ENCODE assay signal across 15 mouse cellular contexts in the genomic region with DNA sequence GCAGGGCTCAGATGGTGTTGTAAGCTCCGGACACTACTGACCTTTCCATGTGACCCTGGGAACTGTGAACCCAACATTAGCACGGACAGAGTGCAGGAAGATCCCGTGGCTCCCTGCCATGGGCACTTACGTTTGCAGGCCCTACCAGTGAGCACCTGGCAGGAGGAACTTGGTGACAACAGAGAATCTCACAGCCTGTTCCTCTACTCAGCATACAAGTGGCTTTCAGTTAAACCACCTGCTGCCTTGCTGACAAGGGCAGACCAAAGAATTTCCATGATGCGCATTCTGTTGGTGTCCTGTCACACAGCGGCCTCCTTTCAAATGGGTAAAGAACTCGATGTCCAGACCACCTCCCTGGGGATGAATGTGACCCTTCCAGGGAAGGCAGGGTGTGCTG. TPM values are rescaled to one million over a fixed set of nuclear protein-coding genes. Genes with fewer than 3 reads are reported as not detected.
DNase-seq lines count a peak whose midpoint lies in the region; ATAC-seq lines count a peak whose summit lies in the region.
"Had no signal": no experiment of that assay in that cellular context is flagged by ENCODE, and none has a peak within 500 bp of the region (broad histone marks: within the 10 kb centered on the region; RNA-seq: fewer than 3 reads in every experiment).

No protein-coding gene starts in this region.

- DNase-seq in embryonic facial prominence, embryonic 14.5 days (ENCODE audit: low spot score): no peak
- no peak for DNase-seq in embryonic facial prominence, embryonic 10.5 days (ENCODE audit: low spot score)
- peak; percentile 42 for DNase-seq in ES-CJ7 (ENCODE audit: low read depth, low spot score)
- peak; percentile 81 to 89 for DNase-seq in heart, adult 18-20 months
- peak; percentile 58 for DNase-seq in heart, postnatal 25 days (ENCODE audit: low spot score)
- no peak for DNase-seq in layer of hippocampus, adult 8-10 months (ENCODE audit: low spot score in 2 of 2)
- no peak for DNase-seq in kidney, adult 9 months
- DNase-seq: spleen, adult 18-20 months had no signal

- H3K27me3 ChIP-seq in embryonic facial prominence, embryonic 14.5 days (replicated peaks; ENCODE audit: control insufficient read depth, insufficient read depth, low read length): no peaks in the 10 kb centered on the region
- H3K27me3 ChIP-seq in embryonic facial prominence, embryonic 10.5 days (replicated peaks; ENCODE audit: low read depth, poor library complexity, severe bottlenecking): no peaks in the 10 kb centered on the region
- H3K27me3 ChIP-seq in intestine, embryonic 16.5 days (replicated peaks; ENCODE audit: control insufficient read depth, insufficient read depth, low read length): no peaks in the 10 kb centered on the region
- H3K27me3 ChIP-seq: lung, embryonic 15.5 days; midbrain, embryonic 15.5 days had no signal

- H3K36me3 ChIP-seq in embryonic facial prominence, embryonic 14.5 days (ENCODE audit: control insufficient read depth, insufficient read depth, low read length): no peaks in the 10 kb centered on the region
- no peaks in the 10 kb centered on the region for H3K36me3 ChIP-seq in embryonic facial prominence, embryonic 10.5 days (replicated peaks)
- H3K36me3 ChIP-seq in intestine, embryonic 16.5 days (ENCODE audit: control insufficient read depth, insufficient read depth, low read length): no peaks in the 10 kb centered on the region
- H3K36me3 ChIP-seq: limb, embryonic 10.5 days; lung, embryonic 15.5 days; midbrain, embryonic 15.5 days had no signal

- no peaks in the 10 kb centered on the region for H3K9me3 ChIP-seq in embryonic facial prominence, embryonic 14.5 days (ENCODE audit: control insufficient read depth, low read length)
- no peaks in the 10 kb centered on the region for H3K9me3 ChIP-seq in embryonic facial prominence, embryonic 10.5 days
- H3K9me3 ChIP-seq in intestine, embryonic 16.5 days (ENCODE audit: control insufficient read depth, low read length): no peaks in the 10 kb centered on the region
- H3K9me3 ChIP-seq: limb, embryonic 10.5 days; lung, embryonic 15.5 days; midbrain, embryonic 15.5 days had no signal

- 39% methylated on average over 7 of the region's 7 CpGs for whole genome bisulfite sequencing in embryonic facial prominence, embryonic 14.5 days
- 32% methylated on average over 7 of the region's 7 CpGs for WGBS in embryonic facial prominence, embryonic 10.5 days
- 38% methylated on average over 7 of the region's 7 CpGs for WGBS in intestine, embryonic 16.5 days

- no peak overlapping the region for H3K9ac ChIP-seq in embryonic facial prominence, embryonic 14.5 days (ENCODE audit: low read depth, low read length)
- no peak overlapping the region for H3K9ac ChIP-seq in intestine, embryonic 16.5 days (ENCODE audit: low read depth, low read length)
- H3K9ac ChIP-seq: lung, embryonic 15.5 days; midbrain, embryonic 15.5 days had no signal

- H3K4me3 ChIP-seq in embryonic facial prominence, embryonic 14.5 days (ENCODE audit: low read depth, low read length): no peak overlapping the region
- no peak overlapping the region for H3K4me3 ChIP-seq in embryonic facial prominence, embryonic 10.5 days
- H3K4me3 ChIP-seq in intestine, embryonic 16.5 days (ENCODE audit: low read length): no peak overlapping the region
- H3K4me3 ChIP-seq: limb, embryonic 10.5 days; lung, embryonic 15.5 days; midbrain, embryonic 15.5 days had no signal

- no peaks in the 10 kb centered on the region for H3K4me1 ChIP-seq in embryonic facial prominence, embryonic 14.5 days (ENCODE audit: control insufficient read depth, insufficient read depth, low read length)
- no peaks in the 10 kb centered on the region for H3K4me1 ChIP-seq in embryonic facial prominence, embryonic 10.5 days
- H3K4me1 ChIP-seq in intestine, embryonic 16.5 days (ENCODE audit: control insufficient read depth, insufficient read depth, low read length): no peaks in the 10 kb centered on the region
- H3K4me1 ChIP-seq: lung, embryonic 15.5 days; midbrain, embryonic 15.5 days had no signal

- 0 out of 2 replicates have a peak, but pooled peaks have one; percentile 18 for ATAC-seq in embryonic facial prominence, embryonic 14.5 days (ENCODE audit: low read depth)
- ATAC-seq in intestine, embryonic 16.5 days: no peak
- ATAC-seq: hindbrain, postnatal 0 days; midbrain, embryonic 15.5 days had no signal

- H3K27ac ChIP-seq in embryonic facial prominence, embryonic 14.5 days (replicated peaks; ENCODE audit: low read depth, low read length): no peak overlapping the region
- H3K27ac ChIP-seq in embryonic facial prominence, embryonic 10.5 days (replicated peaks): no peak overlapping the region
- no peak overlapping the region for H3K27ac ChIP-seq in intestine, embryonic 16.5 days (ENCODE audit: low read length)
- H3K27ac ChIP-seq: hindbrain, postnatal 0 days; limb, embryonic 10.5 days; lung, embryonic 15.5 days; midbrain, embryonic 15.5 days had no signal

- no peak overlapping the region for H3K4me2 ChIP-seq in embryonic facial prominence, embryonic 14.5 days (ENCODE audit: low read depth, low read length)
- no peak overlapping the region for H3K4me2 ChIP-seq in intestine, embryonic 16.5 days (ENCODE audit: low read depth, low read length)
- H3K4me2 ChIP-seq: lung, embryonic 15.5 days; midbrain, embryonic 15.5 days had no signal

- intact Hi-C loops in heart, postnatal 25 days (cut with DNase I): no loop called here

RNA-seq across cellular contexts. Expression of a gene that starts 19.3 kb away (rescaled TPM):
- polyA plus RNA-seq in embryonic facial prominence, embryonic 14.5 days (2014; fragmentation: Nextera tagmentation; extraction: Ambion mirVana): 14.4 and 22.8 TPM in 2 replicates
- polyA plus RNA-seq in embryonic facial prominence, embryonic 10.5 days (2016; fragmentation: Nextera tagmentation; extraction: Ambion mirVana): 0.02 TPM in 1 of 2 replicates, not detected in the other
- 100 to 1,000 TPM; 206 to 302 TPM for total RNA-seq in heart, adult 18-20 months (2021)
- 100 to 1,000 TPM; 303 to 406 TPM for total RNA-seq in heart, postnatal 25 days (2021)
- polyA plus RNA-seq in intestine, embryonic 16.5 days (2015; fragmentation: Nextera tagmentation; extraction: Ambion mirVana): 0.02 TPM in 1 of 2 replicates, not detected in the other
- under 1 TPM in 3 of 4 experiments, not detected in 1; 0.20 to 0.41 (median 0.25) TPM for total RNA-seq in layer of hippocampus, adult 8-10 months (2022)
- total RNA-seq: hindbrain, postnatal 0 days; neutrophil, adult 5-6 weeks had no signal

RNA-seq across cellular contexts. Expression of a gene that starts 37.4 kb away (rescaled TPM):
- 27.8 and 27.9 TPM in 2 replicates for polyA plus RNA-seq in embryonic facial prominence, embryonic 14.5 days (2014; fragmentation: Nextera tagmentation; extraction: Ambion mirVana)
- polyA plus RNA-seq in embryonic facial prominence, embryonic 10.5 days (2016; fragmentation: Nextera tagmentation; extraction: Ambion mirVana): 14.0 and 15.6 TPM in 2 replicates
- total RNA-seq in heart, adult 18-20 months (2021): 10 to 100 TPM; 19.9 to 26.0 TPM
- total RNA-seq in heart, postnatal 25 days (2021): 10 to 100 TPM; 18.5 to 27.1 TPM
- 15.7 and 16.9 TPM in 2 replicates for polyA plus RNA-seq in intestine, embryonic 16.5 days (2015; fragmentation: Nextera tagmentation; extraction: Ambion mirVana)
- 10 to 100 TPM; 53.8 to 68.3 (median 56.4) TPM for total RNA-seq in layer of hippocampus, adult 8-10 months (2022)

RNA-seq across cellular contexts. Expression of a gene that starts 38.2 kb away (rescaled TPM):
- not detected in 2 replicates for polyA plus RNA-seq in embryonic facial prominence, embryonic 14.5 days (2014; fragmentation: Nextera tagmentation; extraction: Ambion mirVana)
- not detected in 2 replicates for polyA plus RNA-seq in embryonic facial prominence, embryonic 10.5 days (2016; fragmentation: Nextera tagmentation; extraction: Ambion mirVana)
- not detected for total RNA-seq in heart, adult 18-20 months (2021)
- total RNA-seq in heart, postnatal 25 days (2021): not detected
- polyA plus RNA-seq in intestine, embryonic 16.5 days (2015; fragmentation: Nextera tagmentation; extraction: Ambion mirVana): not detected in 2 replicates
- 1 to 10 TPM in 2 of 4 experiments, not detected in 2; 1.3 to 1.6 TPM for total RNA-seq in layer of hippocampus, adult 8-10 months (2022)
- total RNA-seq: hindbrain, postnatal 0 days; neutrophil, adult 5-6 weeks had no signal
- polyA plus RNA-seq: hindbrain, postnatal 0 days; limb, embryonic 10.5 days; lung, embryonic 15.5 days; midbrain, embryonic 15.5 days; testis, adult 2 months had no signal

Comparison
In these comparisons a context has a peak if more than half of its experiments do, and no peak if none do; other contexts are left out.
1. DNase-seq: peak in ES-CJ7 (single experiment), heart, adult 18-20 months (2 of 2) and heart, postnatal 25 days (single experiment); none in embryonic facial prominence, embryonic 14.5 days (single experiment), embryonic facial prominence, embryonic 10.5 days (single experiment), layer of hippocampus, adult 8-10 months (0 of 2) and kidney, adult 9 months (single experiment).
2. RNA of a gene that starts 19.3 kb away (total RNA-seq): 303 to 406 TPM in heart, postnatal 25 days and 206 to 302 TPM in heart, adult 18-20 months; 0.20 to 0.41 TPM in layer of hippocampus, adult 8-10 months; every median in the first group is over 100 times any median in the second.